Mouse (Mus musculus) CH12.LX (cell line): ENCODE measurements at regions not wholly inside any gene's neighbourhood (a gene's known extent, or its start where the extent isn't known, plus 50 kb on each side); places are given as distances from the start of the nearest gene placed in this dataset.

Source experiments
- DNase-seq: peaks from one replicate; pipeline ENCODE4 v3.0.0-alpha.2; 2013; ENCODE audit errors: extremely low read depth
- H3K27ac ChIP-seq: 2 replicates; pipeline ENCODE4 v1.5.1; 2012; ENCODE audit warnings: low read depth, mild to moderate bottlenecking, control low read depth, moderate library complexity; ENCODE audit not compliant: insufficient read depth
- H3K27me3 ChIP-seq: replicated peaks from 2 replicates; pipeline ENCODE3; 2012; ENCODE audit warnings: inconsistent platforms
- H3K36me3 ChIP-seq, 2 experiments: replicated peaks in 1 of 2; 2 replicates each; pipeline versions ENCODE3 to v1.6.1; 2012; ENCODE audit warnings: inconsistent platforms in 1 of 2, low read length in 1 of 2, mild to moderate bottlenecking in 1 of 2, mixed read lengths in 1 of 2, moderate library complexity in 1 of 2; ENCODE audit not compliant: control insufficient read depth in 1 of 2, insufficient read depth in 1 of 2
- H3K4me1 ChIP-seq, 2 experiments: 2 replicates each; pipeline ENCODE4 v1.6.1; 2012; ENCODE audit warnings: inconsistent platforms in 1 of 2, moderate library complexity in 1 of 2; ENCODE audit not compliant: insufficient read depth in 2 of 2, control insufficient read depth in 1 of 2
- H3K4me2 ChIP-seq: 2 replicates; pipeline ENCODE4 v1.6.1; 2012; ENCODE audit warnings: low read depth, mild to moderate bottlenecking, control low read depth; ENCODE audit not compliant: poor library complexity, insufficient read depth, severe bottlenecking
- H3K4me3 ChIP-seq, 3 experiments: fragments of 150-350 bp in 1 of 3; sonication (generic) in 1 of 3; replicated peaks in 1 of 3; 2 replicates each; pipeline versions ENCODE3 to v1.5.1; 2011 to 2012; ENCODE audit warnings: low read depth in 2 of 3, low read length in 2 of 3, mild to moderate bottlenecking in 2 of 3, moderate library complexity in 2 of 3, control low read depth in 1 of 3, improper control_type of control experiment in 1 of 3, inconsistent platforms in 1 of 3, mixed read lengths in 1 of 3; ENCODE audit not compliant: poor library complexity in 1 of 3
- H3K79me2 ChIP-seq: replicated peaks from 2 replicates; pipeline ENCODE4 v1.6.1; 2012; ENCODE audit warnings: mild to moderate bottlenecking, moderate library complexity; ENCODE audit not compliant: control insufficient read depth, poor library complexity, insufficient read depth, severe bottlenecking; ENCODE audit errors: extremely low read depth
- H3K9ac ChIP-seq: 2 replicates; pipeline ENCODE4 v1.6.1; 2012; ENCODE audit warnings: low read depth, mild to moderate bottlenecking, control low read depth, moderate library complexity; ENCODE audit not compliant: insufficient read depth
- H3K9me3 ChIP-seq: replicated peaks from 2 replicates; pipeline ENCODE3; 2012; ENCODE audit warnings: low read length, inconsistent platforms, mixed read lengths
- E2F4 ChIP-seq: IDR thresholded peaks from 2 replicates; pipeline ENCODE4 v1.6.1; 2011; ENCODE audit warnings: low read depth, low read length, improper control_type of control experiment; ENCODE audit not compliant: insufficient replicate concordance
- EP300 ChIP-seq: IDR thresholded peaks from 2 replicates; pipeline ENCODE4 v1.6.1; 2011; ENCODE audit warnings: low read length, improper control_type of control experiment
- ETS1 ChIP-seq: conservative IDR thresholded peaks from 2 replicates; pipeline ENCODE4 v1.6.1; 2012; ENCODE audit warnings: low read depth, mild to moderate bottlenecking, inconsistent platforms, low read length, improper control_type of control experiment, moderate library complexity
- GABPA ChIP-seq: IDR thresholded peaks from 2 replicates; pipeline ENCODE4 v1.6.1; 2012; ENCODE audit warnings: low read depth, low read length, improper control_type of control experiment, inconsistent platforms; ENCODE audit not compliant: insufficient replicate concordance
- HCFC1 ChIP-seq: IDR thresholded peaks from 2 replicates; pipeline ENCODE4 v1.6.1; 2012; ENCODE audit warnings: low read depth, mild to moderate bottlenecking, inconsistent platforms, low read length, improper control_type of control experiment
- IRF4 ChIP-seq: IDR thresholded peaks from 2 replicates; pipeline ENCODE4 v1.6.1; 2014; ENCODE audit warnings: low read depth, mild to moderate bottlenecking, inconsistent platforms, low read length, improper control_type of control experiment
- JUN ChIP-seq: IDR thresholded peaks from 2 replicates; pipeline ENCODE4 v1.6.1; 2011; ENCODE audit warnings: low read depth, mild to moderate bottlenecking, low read length, improper control_type of control experiment, moderate library complexity; ENCODE audit not compliant: insufficient read depth
- JUND ChIP-seq: conservative IDR thresholded peaks from 2 replicates; pipeline ENCODE4 v1.6.1; 2011; ENCODE audit warnings: low read depth, low read length, improper control_type of control experiment
- KAT2A ChIP-seq: IDR thresholded peaks from 2 replicates; pipeline ENCODE4 v1.6.1; 2012; ENCODE audit warnings: low read length, improper control_type of control experiment, inconsistent platforms; ENCODE audit not compliant: insufficient replicate concordance
- MAFK ChIP-seq: IDR thresholded peaks from 2 replicates; pipeline ENCODE4 v1.6.1; 2011; ENCODE audit warnings: low read length, improper control_type of control experiment; ENCODE audit not compliant: insufficient replicate concordance
- MAZ ChIP-seq: IDR thresholded peaks from 2 replicates; pipeline ENCODE4 v1.6.1; 2012; ENCODE audit warnings: low read depth, mild to moderate bottlenecking, inconsistent platforms, low read length, improper control_type of control experiment, moderate library complexity
- MEF2A ChIP-seq: IDR thresholded peaks from 2 replicates; pipeline ENCODE4 v1.6.1; 2014; ENCODE audit warnings: low read depth, mild to moderate bottlenecking, inconsistent platforms, low read length, improper control_type of control experiment, borderline replicate concordance
- MYC ChIP-seq: IDR thresholded peaks from 2 replicates; pipeline ENCODE4 v1.6.1; 2011; ENCODE audit warnings: low read depth, mild to moderate bottlenecking, improper control_type of control experiment, low read length
- NRF1 ChIP-seq: IDR thresholded peaks from 2 replicates; pipeline ENCODE4 v1.6.1; 2014; ENCODE audit warnings: low read depth, mild to moderate bottlenecking, inconsistent platforms, low read length, improper control_type of control experiment, moderate library complexity
- PAX5 ChIP-seq: IDR thresholded peaks from 2 replicates; pipeline ENCODE4 v1.6.1; 2012; ENCODE audit warnings: low read length, inconsistent platforms, mixed read lengths
- POLR2A ChIP-seq: IDR thresholded peaks from 2 replicates; pipeline ENCODE4 v1.6.1; 2011; ENCODE audit warnings: low read depth, mild to moderate bottlenecking, improper control_type of control experiment, low read length
- POLR2AphosphoS2 ChIP-seq: IDR thresholded peaks from 2 replicates; pipeline ENCODE4 v1.6.1; 2011; ENCODE audit warnings: low read depth, low read length, improper control_type of control experiment
- RAD21 ChIP-seq: IDR thresholded peaks from 2 replicates; pipeline ENCODE4 v1.6.1; 2011; ENCODE audit warnings: low read depth, mild to moderate bottlenecking, low read length, improper control_type of control experiment, moderate library complexity
- SIN3A ChIP-seq: IDR thresholded peaks from 2 replicates; pipeline ENCODE4 v1.6.1; 2012; ENCODE audit warnings: low read length, improper control_type of control experiment, inconsistent platforms
- SMC3 ChIP-seq: IDR thresholded peaks from 2 replicates; pipeline ENCODE4 v1.6.1; 2011; ENCODE audit warnings: low read depth, low read length, improper control_type of control experiment
- UBTF ChIP-seq: IDR thresholded peaks from 2 replicates; pipeline ENCODE4 v1.6.1; 2012; ENCODE audit warnings: low read depth, mild to moderate bottlenecking, inconsistent platforms, low read length, improper control_type of control experiment, moderate library complexity
- USF1 ChIP-seq: IDR thresholded peaks from 2 replicates; pipeline ENCODE4 v1.6.1; 2014; ENCODE audit warnings: low read depth, mild to moderate bottlenecking, inconsistent platforms, low read length, improper control_type of control experiment
- ZC3H11A ChIP-seq: IDR thresholded peaks from 2 replicates; pipeline ENCODE4 v1.6.1; 2012; ENCODE audit warnings: low read depth, mild to moderate bottlenecking, inconsistent platforms, low read length, improper control_type of control experiment
- dilution Hi-C: fragments of 300-500 bp; cut with MboI; formaldehyde crosslinking; loops from 2 replicates; pipeline ENCODE4 v1.14.3; 2020; ENCODE audit warnings: low sequenced_read_pairs; ENCODE audit not compliant: extremely low pct_unique_long_range_greater_than_20kb, extremely low pct_ligation_motif_present
- in situ Hi-C: fragments of 300-500 bp; cut with MboI; formaldehyde crosslinking; loops from 3 replicates; pipeline ENCODE4 v1.14.3; 2019; ENCODE audit warnings: low sequenced_read_pairs, low pct_ligation_motif_present, low pct_unique_long_range_greater_than_20kb, mixed read lengths

DNA sequence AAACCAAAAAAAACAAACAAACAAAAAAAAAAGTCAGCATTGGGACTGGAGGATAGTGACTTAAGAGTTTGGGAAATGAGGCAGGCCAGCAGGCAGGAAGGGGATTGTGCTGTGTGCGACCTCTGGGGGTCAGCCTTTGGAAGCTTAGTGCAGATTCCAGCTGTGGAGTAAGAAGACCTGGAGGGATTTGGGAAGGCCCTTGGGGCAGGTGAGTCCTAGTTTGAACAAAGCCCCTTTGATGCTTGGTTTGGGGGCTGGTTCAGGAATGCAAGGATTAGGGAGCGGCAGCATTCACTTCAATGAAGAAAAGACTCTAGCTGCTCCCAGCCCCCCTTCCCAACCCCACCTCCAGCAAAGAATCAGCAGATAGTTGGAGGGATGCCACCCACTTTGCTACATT is 235.6 kb upstream of the Stt3b start:
- no peak overlapping the region for H3K27ac ChIP-seq
- H3K4me3 ChIP-seq: no peak overlapping the region
- H3K79me2 ChIP-seq: no peaks in the 10 kb centered on the region
- H3K4me2 ChIP-seq: no peak overlapping the region
- dilution Hi-C loops: no loop called here
- in situ Hi-C loops: no loop called here
- H3K4me1 ChIP-seq: peaks cover 21 to 36% of the 10 kb centered on the region in 2 experiments
- DNase-seq: no peak
- TF ChIP-seq MAZ (no peak), ETS1 (no peak), KAT2A (no peak), HCFC1 (no peak), MYC (no peak), IRF4 (no peak), RAD21 (no peak), USF1 (no peak), SMC3 (no peak), UBTF (no peak), EP300 (no peak), JUN (no peak), NRF1 (no peak), PAX5 (no peak), SIN3A (no peak), POLR2A (no peak), MEF2A (no peak), ZC3H11A (no peak), POLR2AphosphoS2 (no peak), E2F4 (no peak)
- no peaks in the 10 kb centered on the region for H3K36me3 ChIP-seq
- no peak overlapping the region for H3K9ac ChIP-seq
- peaks cover 7% of the 10 kb centered on the region for H3K9me3 ChIP-seq
- no peaks in the 10 kb centered on the region for H3K27me3 ChIP-seq

DNA sequence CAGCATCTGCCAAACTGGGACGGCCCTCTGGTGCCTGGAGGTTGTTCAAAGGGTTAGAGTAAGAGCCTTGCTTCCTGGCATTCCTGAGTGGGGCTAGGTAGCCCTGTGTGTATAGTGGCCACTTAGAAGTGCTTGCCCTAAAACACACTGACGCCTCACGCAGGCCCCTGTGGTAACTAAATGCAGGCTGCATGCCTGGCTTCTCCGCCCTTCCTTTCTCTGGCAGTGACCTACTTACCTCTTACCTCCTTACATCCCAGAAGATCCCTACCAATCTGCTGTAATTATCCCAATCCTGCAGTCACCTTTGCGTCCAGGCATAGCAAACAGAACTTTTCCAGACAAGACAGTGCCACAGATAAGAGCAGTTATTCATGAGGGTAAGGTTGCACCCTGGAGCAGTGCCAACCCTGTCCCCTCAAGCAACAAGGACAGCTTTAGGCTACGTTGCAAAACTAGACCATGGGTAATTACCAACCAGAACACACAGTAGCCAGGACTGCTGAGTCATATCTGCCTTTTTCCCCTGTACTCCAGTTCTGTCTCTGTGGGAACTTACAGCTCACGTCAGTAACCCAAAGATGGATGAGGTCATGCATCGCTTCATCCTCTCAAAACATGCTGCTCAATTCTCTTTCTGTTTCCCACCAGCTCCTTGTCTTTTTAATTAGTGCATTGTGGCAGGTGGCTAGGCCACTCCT is 237.6 kb upstream of the Stt3b start:
- Histone ChIP-seq H3K27me3 (no peaks in the 10 kb centered on the region), H3K9ac (no peak overlapping the region), H3K9me3 (peaks cover 3% of the 10 kb centered on the region), H3K4me1 (peaks cover 21 to 36% of the 10 kb centered on the region in 2 experiments), H3K4me3 (no peak overlapping the region), H3K4me2 (0 out of 2 replicates have a peak overlapping the region, but pooled peaks have one; percentile 6), H3K79me2 (no peaks in the 10 kb centered on the region), H3K36me3 (no peaks in the 10 kb centered on the region), H3K27ac (no peak overlapping the region)
- peak; percentile 45 for DNase-seq
- TF ChIP-seq ETS1: peak; percentile 85
- TF ChIP-seq IRF4: peak; percentile 60; the same call in 1 of the 2 replicates
- TF ChIP-seq MAFK: no peak
- peak; percentile 1; the same call in 1 of the 2 replicates for TF ChIP-seq JUN
- 0 out of 2 replicates have a peak, but pooled peaks have one; percentile 45 for TF ChIP-seq EP300
- TF ChIP-seq JUND: peak; percentile 68
- TF ChIP-seq GABPA: no peak
- dilution Hi-C loops (no loop called here), in situ Hi-C loops (no loop called here)
